Mouse (Mus musculus): ENCODE results near the gene Svop. TPM values are rescaled to one million over a fixed set of nuclear protein-coding genes. Genes with fewer than 3 reads are reported as not detected.
A peak's percentile ranks its signal among the peaks of the same experiment; 100 is the strongest.

Gene Svop
- total and polyA plus RNA-seq, 2 experiments from 2014 or later: not detected

DNA sequence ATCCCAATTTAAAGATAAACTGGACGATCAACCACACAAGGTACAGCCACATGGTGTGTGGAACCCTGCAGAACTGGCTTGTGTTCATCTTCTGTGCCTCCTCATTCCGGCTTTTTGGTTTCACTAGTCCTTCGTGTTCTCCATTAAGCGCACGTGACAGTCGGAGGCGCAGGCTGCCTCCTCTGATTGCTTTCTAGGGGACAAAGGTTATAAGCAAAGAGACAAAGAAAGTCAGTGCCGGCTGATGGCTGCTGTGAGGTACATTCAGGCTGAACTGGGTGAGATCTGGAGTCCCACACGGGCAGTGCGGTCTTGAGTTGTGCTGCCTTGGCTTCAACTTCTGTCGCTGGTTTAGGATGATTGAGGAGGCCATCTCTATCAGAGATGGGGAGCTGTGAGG lies 86.8 kb downstream of the Svop start:
- DNase-seq (ENCODE audit: low spot score) (no peak), ATAC-seq (ENCODE audit: insufficient read depth, low read depth) (no peak)
- no peaks in the 10 kb centered on the region for H3K27me3 ChIP-seq (ENCODE audit: control insufficient read depth, insufficient read depth, low read length)
- TF ChIP-seq EP300 (IDR thresholded peaks at IDR 0.05; ENCODE audit: low read depth) (no peak), CTCF (IDR thresholded peaks at IDR 0.05; ENCODE audit: low read depth) (no peak)
- H3K27ac ChIP-seq (ENCODE audit: low read depth): no peak overlapping the region
- H3K4me3 ChIP-seq (ENCODE audit: low read depth, low read length): no peak overlapping the region
- H3K9me3 ChIP-seq (replicated peaks; ENCODE audit: control insufficient read depth, low read length): no peaks in the 10 kb centered on the region
- no peaks in the 10 kb centered on the region for H3K36me3 ChIP-seq (replicated peaks; ENCODE audit: control insufficient read depth, insufficient read depth, low read length)
- 78% methylated on average over 11 of the region's 11 CpGs for WGBS
- no peak overlapping the region for H3K9ac ChIP-seq (replicated peaks; ENCODE audit: low read depth, low read length)
- no peak overlapping the region for H3K4me2 ChIP-seq (ENCODE audit: low read depth, low read length)
- H3K4me1 ChIP-seq (ENCODE audit: control insufficient read depth, insufficient read depth): no peaks in the 10 kb centered on the region

DNA sequence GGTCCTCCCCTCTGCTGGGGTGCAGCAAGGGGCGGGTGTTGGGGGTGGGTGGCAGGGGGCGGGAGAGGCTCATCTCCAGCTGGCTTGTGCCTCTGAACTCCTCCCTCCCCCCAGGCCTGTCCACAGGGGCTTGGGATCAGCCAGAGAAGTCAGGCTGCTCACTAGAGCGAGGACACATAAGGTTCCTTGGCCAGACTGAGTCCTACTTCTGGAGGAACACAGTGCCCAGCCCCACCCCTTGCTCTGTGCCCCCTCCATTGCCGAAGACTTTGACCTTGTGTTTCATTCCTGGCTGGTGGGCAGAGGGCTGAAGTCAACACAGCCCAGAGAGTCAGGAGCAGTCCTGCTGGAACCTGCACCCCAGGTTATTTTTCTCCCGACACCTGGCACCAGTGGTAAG lies 87.8 kb downstream of the Svop start, which contains the start of gene Dao:
Gene Dao (plus strand): TSS at position 162 of the 400 bp plus-strand sequence.
- H3K4me1 ChIP-seq (ENCODE audit: control insufficient read depth, insufficient read depth): no peaks in the 10 kb centered on the region
- H3K36me3 ChIP-seq (replicated peaks; ENCODE audit: control insufficient read depth, insufficient read depth, low read length): no peaks in the 10 kb centered on the region
- H3K4me2 ChIP-seq (ENCODE audit: low read depth, low read length): no peak within 1 kb of the TSS
- no peaks in the 10 kb centered on the region for H3K9me3 ChIP-seq (replicated peaks; ENCODE audit: control insufficient read depth, low read length)
- no peak for TF ChIP-seq EP300 (IDR thresholded peaks at IDR 0.05; ENCODE audit: low read depth)
- TF ChIP-seq CTCF (IDR thresholded peaks at IDR 0.05; ENCODE audit: low read depth): no peak
- no peaks in the 10 kb centered on the region for H3K27me3 ChIP-seq (ENCODE audit: control insufficient read depth, insufficient read depth, low read length)
- no peak for ATAC-seq (ENCODE audit: insufficient read depth, low read depth)
- no peak within 1 kb of the TSS for H3K27ac ChIP-seq (ENCODE audit: low read depth)
- no peak for DNase-seq (ENCODE audit: low spot score)
- H3K9ac ChIP-seq (replicated peaks; ENCODE audit: low read depth, low read length): no peak within 1 kb of the TSS
- 34% methylated on average over 5 of the region's 5 CpGs for WGBS
- no peak within 1 kb of the TSS for H3K4me3 ChIP-seq (ENCODE audit: low read depth, low read length)

DNA sequence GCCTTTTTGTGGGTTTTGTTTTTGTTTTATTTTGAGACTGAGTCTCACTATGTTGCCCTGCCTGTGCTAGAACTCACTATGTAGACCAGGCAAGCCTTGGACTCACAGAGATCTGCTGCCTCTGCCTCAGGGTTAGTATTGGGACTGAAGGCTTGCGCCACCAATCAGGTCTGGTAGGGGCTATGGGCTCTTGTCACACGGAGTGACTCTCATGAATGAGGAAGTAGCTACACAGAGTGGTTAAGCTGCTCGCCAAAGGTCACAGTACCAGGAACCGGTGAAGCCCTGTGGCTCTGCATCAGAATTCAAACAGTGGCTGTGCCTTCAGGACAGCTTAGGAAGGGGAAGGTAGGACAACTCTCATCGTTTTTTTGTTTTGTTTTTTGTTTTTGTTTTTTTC lies 92.0 kb downstream of the Svop start:
- no peak for ATAC-seq (ENCODE audit: insufficient read depth, low read depth)

DNA sequence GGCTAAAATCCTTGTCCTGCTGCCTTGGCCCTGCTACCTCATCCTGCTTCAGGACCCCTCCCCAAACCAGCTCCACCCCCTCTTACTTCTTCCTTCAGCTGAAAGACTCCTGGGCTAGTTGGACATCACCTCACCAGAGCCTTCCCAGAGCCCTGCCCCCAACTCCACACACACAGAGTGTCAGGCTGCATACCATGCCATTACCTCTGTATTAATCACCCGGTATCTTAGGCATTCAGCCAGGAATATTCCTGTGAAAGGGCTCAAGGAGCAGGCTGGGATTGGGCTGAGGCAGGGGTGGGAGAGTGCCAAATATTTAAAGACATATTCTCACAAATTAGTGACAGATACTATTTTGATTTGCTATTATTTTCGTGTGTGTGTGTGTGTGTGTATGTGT lies 94.9 kb downstream of the Svop start:
- no peak for DNase-seq (ENCODE audit: low spot score)
- WGBS: 29% methylated on average over 2 of the region's 2 CpGs
- H3K27me3 ChIP-seq (ENCODE audit: control insufficient read depth, insufficient read depth, low read length): no peaks in the 10 kb centered on the region
- no peak overlapping the region for H3K9ac ChIP-seq (replicated peaks; ENCODE audit: low read depth, low read length)
- no peaks in the 10 kb centered on the region for H3K9me3 ChIP-seq (replicated peaks; ENCODE audit: control insufficient read depth, low read length)
- no peak overlapping the region for H3K27ac ChIP-seq (ENCODE audit: low read depth)
- no peak for TF ChIP-seq EP300 (IDR thresholded peaks at IDR 0.05; ENCODE audit: low read depth)
- TF ChIP-seq CTCF (IDR thresholded peaks at IDR 0.05; ENCODE audit: low read depth): no peak
- H3K4me2 ChIP-seq (ENCODE audit: low read depth, low read length): no peak overlapping the region
- H3K36me3 ChIP-seq (replicated peaks; ENCODE audit: control insufficient read depth, insufficient read depth, low read length): 0 out of 2 replicates have a peak, but pooled peaks cover under 1% of the 10 kb centered on the region
- H3K4me3 ChIP-seq (ENCODE audit: low read depth, low read length): no peak overlapping the region
- ATAC-seq (ENCODE audit: insufficient read depth, low read depth): no peak
- peaks cover 13% of the 10 kb centered on the region; the same call in 1 of the 2 replicates for H3K4me1 ChIP-seq (ENCODE audit: control insufficient read depth, insufficient read depth)

More for the DNA sequence above, 92.0 kb downstream of the Svop start:
- Histone ChIP-seq H3K9me3 (replicated peaks; ENCODE audit: control insufficient read depth, low read length) (no peaks in the 10 kb centered on the region), H3K4me1 (ENCODE audit: control insufficient read depth, insufficient read depth) (no peaks in the 10 kb centered on the region; the same call in 1 of the 2 replicates), H3K4me3 (ENCODE audit: low read depth, low read length) (no peak overlapping the region), H3K36me3 (replicated peaks; ENCODE audit: control insufficient read depth, insufficient read depth, low read length) (no peaks in the 10 kb centered on the region), H3K27ac (ENCODE audit: low read depth) (no peak overlapping the region), H3K27me3 (ENCODE audit: control insufficient read depth, insufficient read depth, low read length) (no peaks in the 10 kb centered on the region), H3K4me2 (ENCODE audit: low read depth, low read length) (no peak overlapping the region), H3K9ac (replicated peaks; ENCODE audit: low read depth, low read length) (no peak overlapping the region)
- WGBS: 55% methylated on average over 5 of the region's 5 CpGs
- no peak for TF ChIP-seq EP300 (IDR thresholded peaks at IDR 0.05; ENCODE audit: low read depth)
- no peak for TF ChIP-seq CTCF (IDR thresholded peaks at IDR 0.05; ENCODE audit: low read depth)
- no peak for DNase-seq (ENCODE audit: low spot score)

DNA sequence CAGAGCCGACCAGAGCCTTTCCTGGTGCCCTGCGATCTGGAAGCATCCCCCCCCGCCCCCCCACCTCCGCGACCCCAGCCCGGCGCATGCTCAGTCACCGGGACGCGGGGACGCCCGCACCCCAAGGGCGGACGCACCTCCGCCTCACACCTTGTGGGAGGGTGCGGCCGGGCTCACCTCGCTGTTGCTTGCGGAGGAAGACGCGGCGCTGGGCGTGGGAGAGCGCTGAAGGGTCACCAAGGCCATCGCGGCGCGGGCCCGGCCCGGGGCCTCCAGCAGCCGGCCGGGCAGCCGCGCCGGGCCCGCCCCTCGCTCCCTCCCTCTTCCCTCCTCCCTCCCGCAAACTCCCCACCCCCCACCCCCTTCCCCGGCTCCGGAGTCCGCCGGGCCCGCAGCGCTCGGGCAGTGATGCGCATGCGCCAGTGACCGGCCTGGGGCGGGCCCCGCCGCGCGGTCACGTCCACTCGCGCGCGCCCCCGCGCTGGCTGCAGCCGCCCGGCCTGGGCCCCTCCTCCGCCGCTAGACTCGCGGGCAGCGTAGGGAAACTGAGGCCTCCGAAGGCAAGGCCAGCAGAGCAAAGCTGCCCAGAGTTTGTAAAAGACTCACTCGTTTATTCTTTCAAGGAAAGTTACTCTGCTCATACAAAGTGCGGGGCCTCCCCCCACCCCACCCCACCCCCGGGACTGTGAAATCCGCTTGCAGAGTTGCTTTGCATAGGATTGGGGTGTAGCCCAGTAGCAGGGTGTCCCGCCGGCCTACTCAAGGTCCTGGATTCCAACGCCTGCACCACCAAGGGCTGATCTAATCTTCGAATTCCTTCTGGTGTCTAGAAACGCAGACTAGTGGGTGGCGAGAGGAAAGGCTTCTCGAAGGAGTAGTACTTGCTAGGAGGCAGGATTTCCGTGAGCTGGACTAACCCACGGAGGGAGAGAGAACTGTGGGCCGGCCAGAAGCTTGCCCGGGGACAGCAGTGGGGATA lies 97.6 kb downstream of the Svop start, which contains the start of gene Ssh1:
Gene Ssh1 (minus strand): TSS at position 408 of the 979 bp plus-strand sequence.
- H3K27ac ChIP-seq (ENCODE audit: low read depth): peak within 1 kb of the TSS; percentile 93
- H3K36me3 ChIP-seq (replicated peaks; ENCODE audit: control insufficient read depth, insufficient read depth, low read length): peaks cover 9% of the 10 kb centered on the region; the same call in 1 of the 2 replicates
- peak within 1 kb of the TSS; percentile 81 for H3K4me3 ChIP-seq (ENCODE audit: low read depth, low read length)
- H3K4me1 ChIP-seq (ENCODE audit: control insufficient read depth, insufficient read depth): peaks cover 16% of the 10 kb centered on the region
- under 1% methylated on average over 43 of the region's 83 CpGs for WGBS
- peak within 1 kb of the TSS; percentile 94 for H3K4me2 ChIP-seq (ENCODE audit: low read depth, low read length)
- DNase-seq (ENCODE audit: low spot score) (peak; percentile 85), ATAC-seq (ENCODE audit: insufficient read depth, low read depth) (peak; percentile 89)
- no peaks in the 10 kb centered on the region for H3K27me3 ChIP-seq (ENCODE audit: control insufficient read depth, insufficient read depth, low read length)
- TF ChIP-seq CTCF (IDR thresholded peaks at IDR 0.05; ENCODE audit: low read depth) (no peak), EP300 (IDR thresholded peaks at IDR 0.05; ENCODE audit: low read depth) (no peak)
- no peaks in the 10 kb centered on the region for H3K9me3 ChIP-seq (replicated peaks; ENCODE audit: control insufficient read depth, low read length)
- peak within 1 kb of the TSS; percentile 73 for H3K9ac ChIP-seq (replicated peaks; ENCODE audit: low read depth, low read length)
